Mouse (Mus musculus) thymus, postnatal 0 days (tissue): ENCODE results near the gene Bag2. TPM values are rescaled to one million over a fixed set of nuclear protein-coding genes. Genes with fewer than 3 reads are reported as not detected.
A peak's percentile ranks its signal among the peaks of the same experiment; 100 is the strongest.
"Not testable (repeated sequence)": the region's sequence is repeated elsewhere in the genome, so short reads cannot be mapped to it uniquely, and the experiment has no call there.

Experiments
- DNase-seq: peaks from one replicate; pipeline ENCODE4 v3.0.0-alpha.2; 2015; ENCODE audit warnings: low spot score
- polyA plus RNA-seq: library from polyadenylated mRNA; unstranded; fragments of >200 nt; fragmentation: Nextera tagmentation; extraction: Ambion mirVana; gene quantifications from 2 replicates; pipeline ENCODE4 v1.2.1, GENCODE M21; 2015

Bag2 gene
- polyA plus RNA-seq, 1 experiment from 2014 or later, result 15.7 TPM

DNA sequence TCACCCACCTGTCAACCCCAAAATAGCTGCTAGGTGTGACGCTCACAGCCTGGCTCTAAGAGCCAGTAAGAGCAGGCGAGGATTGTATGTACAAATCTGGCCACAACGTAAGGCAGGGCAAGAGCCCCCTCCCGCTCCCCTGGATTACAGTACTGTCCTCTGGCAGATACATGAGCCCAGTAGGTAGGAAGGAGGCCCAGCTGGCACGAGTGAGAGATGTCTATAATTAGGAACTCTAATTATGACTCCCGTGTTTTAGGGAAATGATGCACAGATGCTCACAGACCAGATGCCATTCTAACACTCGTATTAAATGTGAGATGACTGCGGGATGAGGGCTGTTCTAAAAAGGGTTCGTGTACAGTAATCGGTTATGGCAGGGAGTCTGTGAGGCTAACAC, 6.3 kb downstream of the Bag2 start:
- DNase-seq, result no peak

DNA sequence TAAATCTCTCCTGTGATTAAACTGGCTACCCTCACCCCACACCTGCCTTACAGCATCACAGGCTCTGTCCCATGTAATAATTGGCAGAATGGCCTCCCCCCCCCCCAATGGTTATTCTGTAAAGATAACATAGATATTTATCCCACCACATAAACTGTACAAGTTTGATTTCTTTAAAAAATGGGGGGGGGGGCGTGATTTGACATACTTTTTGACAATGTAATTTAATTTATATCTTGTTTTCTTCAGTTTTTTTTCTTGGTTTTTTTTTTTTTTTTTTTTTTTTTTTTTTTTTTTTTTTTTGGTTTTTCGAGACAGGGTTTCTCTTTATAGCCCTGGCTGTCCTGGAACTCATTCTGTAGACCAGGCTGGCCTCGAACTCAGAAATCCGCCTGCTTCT, 7.9 kb downstream of the Bag2 start:
- not testable (repeated sequence) for DNase-seq

- no peak for DNase-seq
Measured at GRCm38 (mm10) chr1:33749109-33749508, 8.5 kb downstream of the Bag2 start.

- no peak for DNase-seq
Measured at GRCm38 (mm10) chr1:33745901-33746300, 11.7 kb downstream of the Bag2 start.

- not testable (repeated sequence) for DNase-seq
Measured at GRCm38 (mm10) chr1:33744815-33745214, 12.8 kb downstream of the Bag2 start.

GRCm38 (mm10) chr1:33742903-33743302, 14.7 kb downstream of the Bag2 start:
- peak; percentile 59 for DNase-seq

GRCm38 (mm10) chr1:33739302-33739701, 18.3 kb downstream of the Bag2 start:
- DNase-seq, result peak; percentile 79

GRCm38 (mm10) chr1:33738681-33739278, 18.8 kb downstream of the Bag2 start:
- DNase-seq, result no peak

DNA sequence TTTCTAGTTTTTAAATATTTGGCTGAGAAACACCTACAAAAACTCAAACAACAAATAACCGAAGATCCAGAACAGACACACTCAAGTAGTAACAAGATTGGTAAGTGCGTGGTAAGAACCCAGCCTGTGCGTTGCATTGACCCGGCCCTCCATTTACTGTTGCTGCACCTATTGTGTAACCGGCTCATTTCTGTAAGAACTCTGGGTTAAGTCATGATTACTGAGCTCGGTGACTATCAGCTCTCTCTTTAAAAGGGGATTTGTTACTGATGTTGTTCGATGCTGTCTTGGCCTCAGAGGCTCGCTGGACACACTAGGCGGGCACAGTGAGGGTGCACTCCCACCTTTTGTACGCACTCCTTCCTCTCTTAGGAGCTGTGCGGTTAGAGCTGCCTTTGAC, 19.3 kb downstream of the Bag2 start:
- no peak for DNase-seq

DNA sequence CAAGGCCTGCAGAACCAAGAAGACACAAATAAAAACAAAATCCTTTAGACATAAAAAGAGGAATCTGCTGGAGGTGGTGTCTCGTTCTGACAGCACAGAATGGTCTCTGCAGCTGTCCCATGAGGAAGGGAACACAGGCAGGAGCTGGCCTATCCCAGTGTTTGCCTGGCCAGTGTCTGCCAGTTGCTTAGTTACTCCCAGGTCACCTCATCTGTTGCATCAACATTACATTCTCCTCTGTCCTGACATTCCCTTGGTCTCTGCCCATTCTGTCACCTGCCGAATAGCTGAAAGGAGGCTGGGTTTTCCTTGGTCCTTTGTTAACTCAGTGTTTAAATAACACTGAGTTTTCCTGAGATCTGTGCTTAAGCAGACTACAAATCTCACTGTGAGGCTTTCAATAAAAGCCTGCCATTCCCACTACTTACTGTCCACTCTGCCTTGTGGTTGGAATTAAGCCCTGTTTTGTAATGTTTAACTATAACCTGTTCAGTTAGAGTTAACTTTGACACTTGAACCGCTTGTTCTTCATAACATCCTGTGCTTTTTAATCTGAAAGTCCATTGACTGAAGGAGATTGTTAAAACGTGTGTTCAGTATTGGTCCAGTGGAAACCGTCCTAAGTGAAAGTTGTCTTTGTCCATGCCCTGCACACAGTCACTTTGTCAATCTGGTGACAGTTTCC, 23.5 kb downstream of the Bag2 start:
- DNase-seq, result no peak

GRCm38 (mm10) chr1:33733044-33733443, 24.6 kb downstream of the Bag2 start:
- no peak for DNase-seq

DNA sequence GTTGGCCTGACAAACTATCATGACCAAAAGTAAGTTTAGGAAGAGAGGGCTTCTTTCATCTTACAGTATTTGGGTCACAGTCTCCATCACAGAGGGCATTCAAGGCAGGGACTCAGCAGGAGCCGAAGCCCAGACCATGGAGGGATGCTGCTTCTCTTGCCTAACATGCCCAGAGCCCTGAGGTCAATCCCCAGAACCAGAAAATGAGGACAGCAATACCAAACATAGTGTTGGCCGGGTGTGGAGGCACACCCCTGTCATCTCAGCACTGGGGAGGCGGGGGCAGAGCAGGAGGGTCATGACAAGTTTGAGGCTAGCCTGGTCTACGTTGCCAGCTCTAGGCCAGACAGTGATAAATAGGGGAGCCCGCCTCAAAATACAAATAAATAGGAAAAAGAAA, 32.5 kb downstream of the Bag2 start:
- DNase-seq, result no peak

DNA sequence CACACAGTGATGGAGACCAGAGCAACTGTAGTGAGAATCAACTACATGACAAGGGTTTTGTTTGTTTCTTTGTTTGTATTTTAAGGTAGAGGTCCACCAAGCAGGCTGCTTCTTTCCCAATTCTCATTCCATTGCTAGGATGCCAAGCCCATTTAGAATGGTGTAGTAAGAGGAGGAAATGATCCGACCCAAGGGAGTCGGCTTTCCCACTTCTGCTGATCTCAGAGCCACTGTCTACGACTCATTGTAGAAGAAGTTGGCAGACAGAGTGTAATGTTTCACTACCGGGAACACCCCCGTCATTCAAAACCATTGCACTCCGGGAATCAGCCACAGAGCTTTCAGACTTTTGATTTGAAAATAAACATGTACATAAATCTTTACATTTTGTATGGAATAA, 33.1 kb downstream of the Bag2 start:
- no peak for DNase-seq

GRCm38 (mm10) chr1:33721020-33721419, 36.6 kb downstream of the Bag2 start:
- no peak for DNase-seq

DNA sequence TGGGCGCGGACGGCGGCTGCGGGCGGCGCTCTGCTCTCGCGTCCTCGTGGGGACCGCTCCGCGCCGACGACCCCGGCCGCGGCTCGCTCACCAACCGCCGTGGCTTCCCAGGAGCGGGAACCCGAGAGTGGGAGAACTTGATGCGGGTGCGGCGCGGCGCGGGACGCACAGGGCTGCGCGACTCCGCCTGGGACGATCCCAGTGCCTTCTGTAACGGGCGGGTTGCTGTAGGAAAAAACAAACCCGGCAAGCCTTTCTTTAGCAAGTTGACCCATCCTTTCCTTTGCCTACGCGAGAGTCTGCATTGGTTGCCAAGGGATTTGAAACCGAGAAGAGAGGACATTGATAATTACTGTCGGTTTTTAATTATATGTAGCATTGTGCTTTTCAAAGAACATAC, 37.4 kb downstream of the Bag2 start:
- no peak for DNase-seq

GRCm38 (mm10) chr1:33719733-33720225, 37.8 kb downstream of the Bag2 start, which contains the start of gene Rab23:
Rab23 (plus strand) TSS chr1:33719887.
- peak; percentile 81 for DNase-seq

DNA sequence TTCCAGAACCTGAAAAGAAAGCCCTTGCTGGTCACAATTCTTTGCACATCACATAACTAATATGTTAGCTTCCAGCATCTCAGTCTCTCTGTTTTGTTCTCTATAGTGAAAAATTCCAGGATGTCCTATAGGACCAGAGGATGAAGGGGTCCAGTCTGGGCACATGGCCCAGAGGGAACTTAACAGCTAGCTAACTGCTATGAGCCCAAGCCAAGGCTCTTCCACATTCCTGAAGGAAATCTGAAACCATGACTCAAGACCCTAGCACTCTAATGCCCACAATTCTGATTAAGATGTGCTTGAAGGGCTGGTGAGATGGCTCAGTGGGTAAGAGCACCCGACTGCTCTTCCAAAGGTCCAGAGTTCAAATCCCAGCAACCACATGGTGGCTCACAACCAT, 40.0 kb downstream of the Bag2 start:
- DNase-seq, result no peak

GRCm38 (mm10) chr1:33714796-33715195, 42.8 kb downstream of the Bag2 start:
- no peak for DNase-seq

DNA sequence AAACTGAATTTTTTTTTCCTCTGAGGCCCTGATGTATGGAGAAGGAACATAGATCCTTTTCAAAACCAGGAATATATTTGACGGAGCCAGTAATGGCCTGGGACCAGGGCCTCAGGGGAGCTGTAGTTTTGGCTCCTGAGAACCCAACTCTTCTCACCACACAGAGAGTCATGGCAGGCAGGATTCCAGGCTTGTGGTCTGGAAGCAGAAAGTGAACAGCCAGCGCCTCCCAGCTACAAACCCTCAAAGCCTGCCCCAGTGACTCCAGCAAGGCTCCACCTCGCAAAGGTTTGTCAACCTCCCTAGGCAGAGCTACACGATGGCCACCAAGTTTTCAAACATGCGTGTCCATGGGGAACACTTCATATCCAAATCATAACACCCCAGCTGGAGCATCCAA, 45.6 kb downstream of the Bag2 start:
- no peak for DNase-seq

DNA sequence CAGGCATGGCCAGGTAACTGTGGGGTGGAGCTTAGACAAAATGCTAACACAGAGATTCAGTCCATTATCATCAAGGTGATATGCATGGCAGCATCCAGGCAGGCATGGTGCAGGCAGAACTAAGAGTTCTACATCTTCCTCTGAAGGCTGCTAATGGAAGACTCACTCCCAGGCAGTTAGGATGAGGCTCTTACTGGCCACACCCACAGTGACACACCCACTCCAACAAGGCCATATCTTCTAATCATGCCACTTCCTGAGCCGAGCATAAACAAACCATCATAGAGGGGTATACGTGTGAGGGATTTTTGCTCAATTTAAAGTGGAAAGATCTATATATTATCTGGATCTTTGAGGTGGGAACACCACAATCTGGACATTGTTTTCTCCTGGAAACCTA, 48.0 kb downstream of the Bag2 start:
- no peak for DNase-seq

DNA sequence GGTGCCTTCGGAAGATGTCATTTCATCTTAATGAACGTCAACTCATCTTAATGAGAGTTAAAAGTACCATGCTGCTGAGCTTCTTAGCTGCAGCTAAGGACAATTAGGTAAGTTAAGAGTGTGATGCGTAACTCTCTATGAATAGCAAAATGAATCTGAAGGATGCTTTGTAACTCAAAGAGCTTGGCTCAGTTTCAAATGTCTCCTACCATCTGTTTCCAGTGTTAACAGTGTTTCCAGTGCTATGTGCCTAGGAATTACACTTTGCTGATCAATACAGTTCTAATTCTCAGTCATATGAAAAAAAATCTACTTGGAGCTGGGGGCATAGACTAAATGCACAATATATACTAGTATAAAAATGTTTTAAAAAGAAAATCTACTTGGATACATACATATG, 56.4 kb downstream of the Bag2 start:
- DNase-seq, result no peak

- no peak for DNase-seq
Measured at GRCm38 (mm10) chr1:33696016-33696415, 61.6 kb downstream of the Bag2 start.
